Comparison of ENCODE assay signal across 21 mouse cellular contexts in genomic region chr14:17406879-17407278, GRCm38 (mm10).
DNase-seq lines count a peak whose midpoint lies in the region; ATAC-seq and TF ChIP-seq lines count a peak whose summit lies in the region.
"Had no signal": no experiment of that assay in that cellular context is flagged by ENCODE, and none has a peak within 500 bp of the region (broad histone marks: within the 10 kb centered on the region; RNA-seq: fewer than 3 reads in every experiment).

No protein-coding gene starts in this region.

- H3K4me3 ChIP-seq in lung, embryonic 16.5 days (ENCODE audit: low read length) = no peak overlapping the region
- no peak overlapping the region for H3K4me3 ChIP-seq in lung, adult 2 months (replicated peaks; ENCODE audit: extremely low read depth, low read depth, low read length)
- H3K4me3 ChIP-seq in intestine, embryonic 16.5 days (ENCODE audit: low read length) = no peak overlapping the region
- no peak overlapping the region for H3K4me3 ChIP-seq in neural tube, embryonic 15.5 days (replicated peaks)
- H3K4me3 ChIP-seq: erythroblast, embryonic 14.5 days; forebrain, embryonic 10.5 days; gastrocnemius, adult 2 months; heart, embryonic 12.5 days had no signal

- no peaks in the 10 kb centered on the region for H3K27me3 ChIP-seq in lung, embryonic 16.5 days (ENCODE audit: control insufficient read depth, insufficient read depth, low read depth, low read length)
- H3K27me3 ChIP-seq in intestine, embryonic 16.5 days (replicated peaks; ENCODE audit: control insufficient read depth, insufficient read depth, low read length) = no peaks in the 10 kb centered on the region
- no peaks in the 10 kb centered on the region for H3K27me3 ChIP-seq in neural tube, embryonic 15.5 days (replicated peaks)
- H3K27me3 ChIP-seq: heart, embryonic 12.5 days had no signal

- peak; percentile 24 for ATAC-seq in lung, embryonic 16.5 days (ENCODE audit: low read depth)
- ATAC-seq in intestine, embryonic 16.5 days = peak; percentile 51
- no peak for ATAC-seq in neural tube, embryonic 15.5 days (ENCODE audit: low FRiP score)
- ATAC-seq: forebrain, embryonic 14.5 days; hindbrain, embryonic 16.5 days had no signal

- TF ChIP-seq CTCF in lung, adult 2 months (IDR thresholded peaks at IDR 0.05; ENCODE audit: insufficient read depth, low read length) = no peak

- TF ChIP-seq POLR2A in lung, adult 2 months (IDR thresholded peaks at IDR 0.05; ENCODE audit: borderline replicate concordance, extremely low read depth, low read depth, low read length) = no peak

- peaks cover 10% of the 10 kb centered on the region for H3K4me1 ChIP-seq in lung, embryonic 16.5 days (replicated peaks; ENCODE audit: control insufficient read depth, insufficient read depth, low read length)
- peaks cover 6% of the 10 kb centered on the region for H3K4me1 ChIP-seq in lung, adult 2 months (ENCODE audit: control insufficient read depth, insufficient read depth, low read length)
- H3K4me1 ChIP-seq in intestine, embryonic 16.5 days (ENCODE audit: control insufficient read depth, insufficient read depth, low read length) = peaks cover 3% of the 10 kb centered on the region; the same call in 1 of the 2 replicates
- no peaks in the 10 kb centered on the region for H3K4me1 ChIP-seq in neural tube, embryonic 15.5 days

- DNase-seq in lung, adult 2 months = no peak
- peak; percentile 26 for DNase-seq in lung, postnatal 25 days (ENCODE audit: low spot score)
- DNase-seq in urinary bladder, postnatal 25 days (ENCODE audit: low spot score) = no peak
- no peak for DNase-seq in gastrocnemius, postnatal 25 days
- DNase-seq: adrenal gland, adult 2 months; adrenal gland, postnatal 25 days; cerebellum, adult 18-20 months; cerebellum, adult 9-11 months; cerebellum, postnatal 36 days; gastrocnemius, adult 2 months; gastrocnemius, postnatal 36 days; heart, adult 18-20 months; heart, postnatal 36 days had no signal

- H3K4me2 ChIP-seq in lung, embryonic 16.5 days (ENCODE audit: low read depth, low read length) = no peak overlapping the region
- H3K4me2 ChIP-seq in intestine, embryonic 16.5 days (ENCODE audit: low read depth, low read length) = no peak overlapping the region
- no peak overlapping the region for H3K4me2 ChIP-seq in neural tube, embryonic 15.5 days
- H3K4me2 ChIP-seq: heart, embryonic 12.5 days had no signal

- H3K9ac ChIP-seq in lung, embryonic 16.5 days (ENCODE audit: low read length) = no peak overlapping the region
- no peak overlapping the region for H3K9ac ChIP-seq in intestine, embryonic 16.5 days (ENCODE audit: low read depth, low read length)
- H3K9ac ChIP-seq in neural tube, embryonic 15.5 days (replicated peaks) = no peak overlapping the region
- H3K9ac ChIP-seq: heart, embryonic 12.5 days had no signal

- no peaks in the 10 kb centered on the region for H3K36me3 ChIP-seq in lung, embryonic 16.5 days (ENCODE audit: control insufficient read depth, insufficient read depth, low read length)
- H3K36me3 ChIP-seq in intestine, embryonic 16.5 days (ENCODE audit: control insufficient read depth, insufficient read depth, low read length) = no peaks in the 10 kb centered on the region
- H3K36me3 ChIP-seq in neural tube, embryonic 15.5 days = no peaks in the 10 kb centered on the region
- H3K36me3 ChIP-seq: forebrain, embryonic 10.5 days; heart, embryonic 12.5 days had no signal

- no peaks in the 10 kb centered on the region for H3K9me3 ChIP-seq in lung, embryonic 16.5 days (ENCODE audit: control insufficient read depth, low read length)
- H3K9me3 ChIP-seq in intestine, embryonic 16.5 days (ENCODE audit: control insufficient read depth, low read length) = no peaks in the 10 kb centered on the region
- H3K9me3 ChIP-seq in neural tube, embryonic 15.5 days (replicated peaks) = no peaks in the 10 kb centered on the region
- H3K9me3 ChIP-seq: forebrain, embryonic 10.5 days; heart, embryonic 12.5 days had no signal

- H3K27ac ChIP-seq in lung, embryonic 16.5 days (ENCODE audit: low read length) = peak overlapping the region; percentile 36; the same call in 1 of the 2 replicates
- no peak overlapping the region for H3K27ac ChIP-seq in intestine, embryonic 16.5 days (ENCODE audit: low read length)
- no peak overlapping the region for H3K27ac ChIP-seq in neural tube, embryonic 15.5 days (replicated peaks)
- H3K27ac ChIP-seq: forebrain, embryonic 10.5 days; gastrocnemius, adult 2 months had no signal
